Mouse (Mus musculus): ENCODE measurements around the gene Slc16a13. TPM values are rescaled to one million over a fixed set of nuclear protein-coding genes. Genes with fewer than 3 reads are reported as not detected.

Gene Slc16a13
- 4.8 and 6.9 TPM in 2 replicates for polyA plus RNA-seq (2012; ENCODE audit: low replicate concordance)

DNA sequence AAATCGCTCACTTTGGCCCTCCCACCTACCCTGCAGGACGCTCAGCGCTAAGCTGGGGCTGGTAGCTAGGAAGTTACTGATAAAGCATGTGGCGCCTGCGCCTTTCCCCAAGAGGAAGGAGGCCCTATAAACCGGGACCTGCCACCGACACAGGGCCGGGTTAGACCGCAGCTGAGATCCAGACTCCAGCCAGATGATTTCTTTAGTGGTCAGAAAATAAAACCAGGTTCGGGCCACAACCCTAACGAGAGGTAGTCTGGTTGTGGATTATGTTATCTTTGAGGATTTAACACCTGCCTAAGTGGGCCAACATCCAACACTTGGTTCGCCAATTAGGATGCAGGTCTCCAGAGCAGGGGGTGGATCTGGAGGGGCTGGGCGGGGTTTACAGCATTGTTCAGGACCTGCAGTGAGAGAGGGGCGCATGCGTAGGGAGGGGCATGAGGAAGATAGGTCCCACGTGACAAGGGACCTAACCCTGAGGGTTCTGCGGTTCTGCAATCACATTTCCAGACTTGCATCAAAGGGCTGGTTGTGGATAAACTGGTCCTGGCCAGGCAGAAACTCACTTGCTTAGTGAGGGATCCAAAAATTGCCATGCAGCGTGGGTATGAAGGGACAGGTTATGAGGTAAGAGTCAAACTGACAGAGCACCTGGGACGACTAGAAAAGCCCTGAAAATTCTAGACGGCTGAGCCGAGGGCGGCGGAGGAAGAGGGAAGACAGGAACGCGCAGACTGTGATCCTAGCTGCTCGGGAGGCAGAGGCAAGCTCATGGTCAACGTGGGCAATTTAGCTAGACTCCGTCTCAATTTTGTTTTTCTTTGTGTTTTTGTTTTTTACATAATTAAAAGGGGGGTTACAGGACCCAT, at the start of gene Slc16a13:
Slc16a13 (minus strand) TSS at position 334 of the 872 bp plus-strand sequence.

DNA sequence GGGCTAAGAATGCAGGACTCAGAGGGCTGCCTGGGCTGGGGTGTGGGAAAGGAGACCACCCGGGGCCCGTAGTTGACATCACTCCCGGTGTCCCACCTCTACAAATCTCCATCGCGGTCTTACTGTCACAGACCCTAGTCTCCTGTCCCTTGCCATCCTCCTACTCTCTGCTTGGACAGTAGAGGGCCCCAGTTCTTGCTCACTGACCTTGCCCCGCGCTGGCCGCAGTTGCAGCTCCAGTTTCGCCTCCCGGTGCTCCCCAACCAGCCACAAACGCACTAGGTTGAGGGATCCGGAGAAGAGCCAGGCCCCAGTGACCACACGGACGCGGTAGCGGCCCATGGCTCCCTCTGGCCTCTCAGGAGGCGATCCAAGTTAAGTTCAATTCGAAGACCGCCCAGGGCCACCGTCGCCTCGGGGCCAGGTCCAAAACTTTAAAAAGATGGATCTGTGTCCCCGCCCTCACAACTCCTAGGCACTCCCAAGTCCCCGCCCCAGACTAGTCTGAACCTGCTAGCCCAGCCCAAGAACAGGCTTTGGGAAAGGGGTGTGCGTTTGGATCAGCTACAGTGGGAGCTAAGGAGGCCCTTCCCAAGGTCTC, 34.2 kb upstream of the Slc16a13 start, which contains the start of gene Alox12:
Alox12 (minus strand) TSS at position 423 of the 601 bp plus-strand sequence.

GRCm38 (mm10) chr11:70239541-70240279, 18.8 kb upstream of the Slc16a13 start, which contains the start of the genes Gm21988 and Rnasek:
Gene Gm21988 (minus strand): TSS chr11:70239830.
Gene Rnasek (minus strand): TSS chr11:70239842.

DNA sequence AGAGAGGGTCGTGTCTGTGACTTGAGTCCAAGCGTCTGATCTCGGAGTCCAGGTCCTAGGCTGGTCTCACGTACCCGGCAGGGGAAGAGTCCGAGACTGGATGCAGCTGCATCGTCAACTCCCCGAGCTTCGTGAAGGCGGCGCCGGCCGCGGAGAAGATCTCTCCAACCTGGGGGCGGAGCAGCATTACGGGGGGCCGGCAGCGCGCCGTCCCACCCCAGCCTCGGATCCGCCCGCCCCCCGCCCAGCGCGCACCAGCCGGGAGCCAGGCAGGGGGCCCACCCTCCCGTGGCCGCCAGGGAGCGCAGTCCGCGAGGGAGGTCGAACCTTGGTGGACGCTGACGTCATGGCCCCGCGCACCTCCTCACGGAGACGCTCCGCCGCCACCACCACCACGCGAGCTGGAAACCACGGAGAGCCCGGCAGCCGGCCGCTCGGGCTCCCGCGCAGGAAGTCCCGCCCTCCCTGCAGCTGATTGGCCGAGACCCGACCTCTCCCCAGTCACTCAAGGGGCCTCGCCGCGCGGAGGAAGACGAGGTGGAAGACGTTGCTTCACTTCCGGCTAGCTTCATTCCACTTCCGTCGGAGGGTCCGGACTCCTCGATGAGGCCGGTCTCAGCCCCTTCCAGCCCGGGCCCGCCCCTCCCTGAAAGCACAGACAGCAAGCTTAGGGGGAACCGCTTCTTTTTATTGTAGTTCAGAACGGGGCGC, 16.7 kb upstream of the Slc16a13 start, which contains the start of gene 0610010K14Rik:
0610010K14Rik (minus strand) TSS at position 458 of the 711 bp plus-strand sequence.

GRCm38 (mm10) chr11:70229260-70230010, 8.6 kb upstream of the Slc16a13 start, which contains the start of gene Bcl6b:
Gene Bcl6b (minus strand): TSS chr11:70229798.

GRCm38 (mm10) chr11:70212423-70212822, 8.4 kb downstream of the Slc16a13 start, which contains the start of gene Slc16a11:
Gene Slc16a11 (plus strand): TSS chr11:70212752.

Other genes starting within 250 kb of the Slc16a13 start
- gene Ctdnep1, start 239.9 kb downstream of the Slc16a13 start, polyA plus RNA-seq (2012; ENCODE audit: low replicate concordance) = 123 and 255 TPM in 2 replicates
- gene Elp5, start 238.5 kb downstream of the Slc16a13 start, polyA plus RNA-seq (2012; ENCODE audit: low replicate concordance) = 11.9 and 17.1 TPM in 2 replicates
- 344 and 452 TPM in 2 replicates for gene Gabarap, start 229.9 kb downstream of the Slc16a13 start, polyA plus RNA-seq (2012; ENCODE audit: low replicate concordance)
- gene Phf23, start 225.3 kb downstream of the Slc16a13 start, polyA plus RNA-seq (2012; ENCODE audit: low replicate concordance) = 67.4 and 84.5 TPM in 2 replicates
- gene Dvl2, start 220.5 kb downstream of the Slc16a13 start, polyA plus RNA-seq (2012; ENCODE audit: low replicate concordance) = 49.3 and 51.4 TPM in 2 replicates
- gene Acadvl, start 205.7 kb downstream of the Slc16a13 start, polyA plus RNA-seq (2012; ENCODE audit: low replicate concordance) = 24.5 and 32.0 TPM in 2 replicates
- 12.5 and 18.5 TPM in 2 replicates for gene Dlg4, start 204.1 kb downstream of the Slc16a13 start, polyA plus RNA-seq (2012; ENCODE audit: low replicate concordance)
- gene Asgr1, start 167.0 kb downstream of the Slc16a13 start, polyA plus RNA-seq (2012; ENCODE audit: low replicate concordance) = not detected in 2 replicates
- gene Asgr2, start 128.4 kb downstream of the Slc16a13 start, polyA plus RNA-seq (2012; ENCODE audit: low replicate concordance) = 0.13 and 0.17 TPM in 2 replicates
- 0.10 TPM in 1 of 2 replicates, not detected in the other for gene Mgl2, start 90.7 kb downstream of the Slc16a13 start, polyA plus RNA-seq (2012; ENCODE audit: low replicate concordance)
- 1.1 and 2.2 TPM in 2 replicates for gene Clec10a, start 64.9 kb downstream of the Slc16a13 start, polyA plus RNA-seq (2012; ENCODE audit: low replicate concordance)
- gene Slc16a11, start 8.3 kb downstream of the Slc16a13 start, polyA plus RNA-seq (2012; ENCODE audit: low replicate concordance) = 0.42 and 1.8 TPM in 2 replicates
- 1.2 and 1.7 TPM in 2 replicates for gene Bcl6b, start 8.7 kb upstream of the Slc16a13 start, polyA plus RNA-seq (2012; ENCODE audit: low replicate concordance)
- gene 0610010K14Rik, start 16.9 kb upstream of the Slc16a13 start, polyA plus RNA-seq (2012; ENCODE audit: low replicate concordance) = 63.8 and 101 TPM in 2 replicates
- 2.8 and 4.1 TPM in 2 replicates for gene Gm21988, start 18.8 kb upstream of the Slc16a13 start, polyA plus RNA-seq (2012; ENCODE audit: low replicate concordance)
- gene Rnasek, start 18.8 kb upstream of the Slc16a13 start, polyA plus RNA-seq (2012; ENCODE audit: low replicate concordance) = 44.8 and 229 TPM in 2 replicates
- gene Alox12, start 34.3 kb upstream of the Slc16a13 start, polyA plus RNA-seq (2012; ENCODE audit: low replicate concordance) = 0.63 and 0.76 TPM in 2 replicates
- gene Alox12e, start 101.6 kb upstream of the Slc16a13 start, polyA plus RNA-seq (2012; ENCODE audit: low replicate concordance) = 0.10 TPM in 1 of 2 replicates, not detected in the other
- 1.4 and 1.8 TPM in 2 replicates for gene Alox15, start 131.0 kb upstream of the Slc16a13 start, polyA plus RNA-seq (2012; ENCODE audit: low replicate concordance)
- gene Pelp1, start 189.0 kb upstream of the Slc16a13 start, polyA plus RNA-seq (2012; ENCODE audit: low replicate concordance) = 34.5 and 61.0 TPM in 2 replicates
- gene Arrb2, start 211.6 kb upstream of the Slc16a13 start, polyA plus RNA-seq (2012; ENCODE audit: low replicate concordance) = 412 and 439 TPM in 2 replicates
- 13.9 and 47.2 TPM in 2 replicates for gene Med11, start 230.9 kb upstream of the Slc16a13 start, polyA plus RNA-seq (2012; ENCODE audit: low replicate concordance)
- gene Zmynd15, start 238.4 kb upstream of the Slc16a13 start, polyA plus RNA-seq (2012; ENCODE audit: low replicate concordance) = 2.2 and 3.7 TPM in 2 replicates
- 5.5 and 6.1 TPM in 2 replicates for gene Cxcl16, start 238.9 kb upstream of the Slc16a13 start, polyA plus RNA-seq (2012; ENCODE audit: low replicate concordance)